Mouse (Mus musculus) lung, adult 2 months (tissue): Measurements from ENCODE around the gene Rab40c.

Source experiments
- CTCF ChIP-seq: fragments of 200-500 bp; IDR thresholded peaks from 2 replicates; pipeline ENCODE4 v1.5.1; 2011; ENCODE audit warnings: mild to moderate bottlenecking, low read length, control low read depth; ENCODE audit not compliant: insufficient read depth
- POLR2A ChIP-seq: fragments of 200-500 bp; IDR thresholded peaks from 2 replicates; pipeline ENCODE4 v1.6.1; 2011; ENCODE audit warnings: low read depth, mild to moderate bottlenecking, control low read depth, low read length, borderline replicate concordance; ENCODE audit errors: extremely low read depth

- no peak for TF ChIP-seq CTCF
- no peak for TF ChIP-seq POLR2A
Observed at GRCm38 (mm10) chr17:25877741-25878610, 41.6 kb downstream of the Rab40c start.
